Mouse (Mus musculus) induced T-regulatory cell, adult 2 months (primary cell): ENCODE results near the gene Bco1.

Source experiments
- DNase-seq: peaks from one replicate; pipeline ENCODE4 v3.0.0-alpha.2; 2012; ENCODE audit warnings: low read depth

Bco1 gene

DNA sequence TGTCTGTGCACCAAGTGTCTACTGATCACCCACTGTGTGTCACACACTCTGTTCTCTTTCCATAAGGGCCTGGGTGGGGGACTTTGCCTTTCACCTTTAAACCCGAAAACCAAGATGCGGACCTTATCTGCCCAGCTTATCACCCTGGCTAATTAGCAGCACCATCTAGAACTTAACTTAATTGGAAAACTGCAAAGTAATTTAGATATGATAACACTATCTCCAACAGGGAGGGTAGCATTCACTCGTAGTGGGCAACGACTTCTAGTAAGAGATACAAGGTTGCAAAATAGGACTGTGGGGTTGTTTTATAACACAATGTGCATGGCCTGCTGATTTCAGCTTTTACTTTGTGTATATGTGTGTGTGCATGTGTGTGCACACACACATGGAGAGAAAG lies 5.9 kb upstream of the Bco1 start:
- no peak for DNase-seq

DNA sequence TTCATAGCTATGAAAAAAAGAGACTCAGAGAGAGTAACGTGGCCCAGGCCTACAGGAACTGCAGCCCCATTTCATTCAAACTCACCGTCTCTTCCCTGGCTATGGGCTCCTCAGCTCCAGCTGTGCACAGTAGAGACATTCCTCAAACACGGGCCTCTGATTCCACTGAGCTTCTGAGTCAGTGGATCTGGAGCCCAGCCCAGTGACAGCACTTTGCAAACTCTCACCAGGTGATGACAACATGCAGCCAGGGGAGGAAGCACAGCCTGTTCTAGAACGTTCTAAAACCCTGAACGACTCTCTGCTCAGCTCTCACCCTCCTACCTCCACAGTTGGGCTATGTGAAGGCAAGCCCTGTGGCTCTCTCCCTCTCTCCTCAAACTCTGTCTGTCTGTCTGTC lies 1.6 kb upstream of the Bco1 start:
- no peak for DNase-seq

DNA sequence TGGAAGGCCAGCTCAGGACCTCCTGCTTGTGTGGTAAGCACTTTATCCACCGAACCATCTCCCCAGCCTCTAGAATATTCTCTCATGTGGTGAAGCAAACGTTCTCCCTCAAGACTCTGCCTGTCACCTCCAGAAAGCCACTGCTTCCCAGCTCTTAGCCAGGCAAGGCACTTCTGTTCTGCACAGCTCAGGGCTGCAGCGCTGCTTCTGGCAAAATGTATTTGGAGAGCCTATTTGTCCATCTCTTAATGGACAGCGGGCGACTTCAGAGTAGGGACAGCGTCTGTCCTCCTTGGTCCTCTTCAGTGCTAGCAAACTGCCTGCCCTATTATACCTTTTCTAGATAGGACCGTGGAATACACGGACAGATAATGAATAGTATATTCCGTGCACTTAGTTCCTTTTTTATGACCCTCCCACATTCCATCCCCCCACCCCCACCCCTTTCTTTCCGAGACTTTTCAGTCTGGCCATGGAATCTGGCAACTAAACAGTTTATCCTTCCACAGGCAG lies 1.5 kb downstream of the Bco1 start:
- DNase-seq = no peak

DNA sequence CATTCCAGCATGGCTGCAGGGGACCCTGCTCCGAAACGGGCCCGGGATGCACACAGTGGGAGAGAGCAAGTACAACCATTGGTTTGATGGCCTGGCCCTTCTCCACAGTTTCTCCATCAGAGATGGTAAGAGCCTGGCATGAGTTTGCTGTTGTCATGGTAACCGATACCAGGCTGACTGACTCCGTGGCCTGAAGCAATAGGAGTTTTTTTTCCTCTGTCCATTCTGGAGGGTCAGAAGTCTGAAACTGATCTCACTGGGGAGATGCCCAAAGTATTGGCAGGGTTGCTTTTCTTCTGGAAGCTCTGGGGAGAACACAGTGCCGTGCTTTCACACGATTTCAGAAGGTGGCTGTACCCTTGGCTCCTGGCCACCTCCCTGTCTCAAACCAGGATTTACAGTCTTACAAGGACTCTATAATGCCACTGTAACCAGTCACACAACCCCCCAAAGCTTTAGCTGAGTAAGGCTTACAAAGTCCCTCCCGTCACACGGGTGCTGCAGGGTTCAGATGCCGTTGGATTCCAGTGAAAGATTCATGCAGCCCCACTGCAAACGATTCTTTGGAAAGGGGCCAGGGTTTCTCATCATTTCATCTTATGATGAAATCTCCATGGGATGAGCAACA lies 2.0 kb downstream of the Bco1 start:
- DNase-seq = no peak

DNA sequence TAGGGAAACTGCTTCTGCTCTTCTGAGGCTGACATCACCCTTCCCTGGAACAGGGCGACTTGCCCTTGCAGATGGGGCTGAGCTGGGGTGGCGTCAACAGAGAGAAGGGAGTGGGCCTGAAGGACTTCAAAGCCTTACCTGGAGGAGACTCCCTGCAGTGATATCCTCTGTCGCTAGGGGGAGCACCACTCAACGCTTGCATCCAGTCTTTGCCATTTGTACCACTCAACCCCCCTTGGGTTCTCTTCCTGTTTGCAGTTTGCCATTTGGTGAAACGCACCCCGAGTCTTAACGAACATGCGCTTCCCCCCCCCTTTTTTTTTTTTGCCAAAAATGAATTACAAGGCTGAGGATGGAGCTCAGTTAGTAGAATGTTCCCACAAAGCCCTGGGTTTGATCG lies 11.9 kb downstream of the Bco1 start:
- DNase-seq = peak; percentile 85

DNA sequence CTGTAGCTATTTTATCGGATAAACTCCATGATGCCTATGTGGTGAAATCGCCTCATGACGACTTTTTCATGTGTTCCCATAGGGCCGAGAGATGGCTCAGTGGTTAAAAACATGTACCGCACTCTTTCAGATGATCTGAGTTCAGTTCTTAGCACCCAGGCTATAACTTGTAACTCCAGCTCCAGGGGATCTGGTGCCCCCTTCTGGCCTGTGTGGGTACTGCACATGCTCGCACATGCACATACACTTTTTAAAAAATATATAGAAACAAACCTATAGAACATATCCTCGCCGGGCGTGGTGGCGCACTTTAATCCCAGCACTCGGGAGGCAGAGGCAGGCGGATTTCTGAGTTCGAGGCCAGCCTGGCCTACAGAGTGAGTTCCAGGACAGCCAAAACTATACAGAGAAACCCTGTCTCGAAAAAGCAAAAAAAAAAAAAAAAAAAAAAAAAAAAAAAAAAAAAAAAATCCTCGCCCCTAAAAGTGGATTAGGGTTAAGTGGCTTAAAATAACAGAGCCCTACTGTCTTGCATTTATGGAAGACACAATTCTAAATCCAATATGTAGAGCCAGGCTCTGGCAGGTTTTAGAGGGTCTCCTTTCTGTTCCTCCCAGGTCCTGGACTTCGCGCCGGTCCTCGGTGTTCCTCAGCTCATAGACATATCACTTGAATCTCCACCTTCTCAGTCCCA lies 13.5 kb downstream of the Bco1 start:
- DNase-seq = peak; percentile 53

DNA sequence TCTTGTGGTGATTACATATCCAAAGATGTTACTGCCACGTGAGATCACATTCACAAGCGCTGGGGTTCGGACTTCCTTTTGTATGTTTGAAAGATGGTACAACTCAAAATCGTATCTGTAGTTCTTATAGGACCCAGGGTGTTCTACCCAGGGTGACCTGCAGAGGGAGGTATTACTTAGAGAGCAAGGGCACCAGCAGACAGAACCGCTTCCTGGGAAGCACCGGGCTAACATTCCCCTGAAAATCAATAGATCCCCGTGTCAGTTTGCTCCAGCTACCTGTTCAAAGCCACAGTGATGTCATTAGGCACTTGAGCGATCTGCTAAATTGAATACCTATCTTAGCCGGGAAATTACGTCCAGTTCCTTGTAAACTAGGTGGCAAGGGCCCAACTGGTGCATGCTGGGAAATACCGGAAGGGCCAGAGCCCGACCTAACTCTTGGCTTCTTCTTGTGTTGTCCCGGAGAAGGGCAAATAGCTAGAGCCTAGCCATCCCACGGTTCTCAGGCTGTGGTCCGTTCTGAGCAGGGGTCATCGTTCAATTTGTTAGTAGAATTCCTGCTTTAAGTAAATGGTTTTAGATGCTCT lies 14.2 kb downstream of the Bco1 start:
- peak; percentile 68 for DNase-seq

DNA sequence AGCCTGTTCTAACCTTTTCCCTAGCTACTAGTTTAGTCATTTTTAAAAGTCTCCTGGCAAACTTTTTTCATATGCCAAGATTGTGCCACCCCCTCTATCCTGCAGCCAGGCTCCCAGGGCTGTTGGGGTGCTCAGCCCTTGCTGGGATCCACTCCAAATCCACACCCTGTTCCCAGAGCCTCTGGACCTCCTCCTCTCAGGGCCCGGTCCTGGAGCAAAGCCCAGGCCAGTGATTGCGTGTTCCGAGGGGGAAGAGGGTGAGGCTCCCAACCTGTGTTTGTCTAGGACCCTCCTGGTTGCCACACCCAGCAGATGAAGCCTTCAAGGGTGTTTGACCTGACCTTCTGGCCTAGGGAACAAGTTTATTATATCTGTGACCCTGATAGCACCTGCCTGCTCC lies 16.0 kb downstream of the Bco1 start:
- DNase-seq = no peak

DNA sequence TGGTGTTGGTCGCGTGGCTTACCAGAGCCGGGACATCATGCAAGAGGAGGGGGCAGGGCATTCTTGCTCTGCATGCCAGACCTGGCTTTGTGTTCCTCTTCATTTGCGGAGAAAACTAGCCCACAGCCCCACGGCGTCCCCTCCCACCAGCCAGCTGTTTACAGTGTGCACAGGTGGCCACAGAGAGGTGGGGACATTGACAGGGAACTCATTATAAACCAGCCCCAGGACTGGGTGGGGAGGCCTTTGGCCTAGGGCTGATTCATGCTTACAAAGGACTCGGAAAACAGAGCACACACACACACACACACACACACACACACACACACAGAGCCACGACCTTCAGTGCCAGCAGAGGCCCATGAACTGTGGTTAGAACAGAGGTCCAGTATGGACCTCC lies 16.6 kb downstream of the Bco1 start:
- no peak for DNase-seq

DNA sequence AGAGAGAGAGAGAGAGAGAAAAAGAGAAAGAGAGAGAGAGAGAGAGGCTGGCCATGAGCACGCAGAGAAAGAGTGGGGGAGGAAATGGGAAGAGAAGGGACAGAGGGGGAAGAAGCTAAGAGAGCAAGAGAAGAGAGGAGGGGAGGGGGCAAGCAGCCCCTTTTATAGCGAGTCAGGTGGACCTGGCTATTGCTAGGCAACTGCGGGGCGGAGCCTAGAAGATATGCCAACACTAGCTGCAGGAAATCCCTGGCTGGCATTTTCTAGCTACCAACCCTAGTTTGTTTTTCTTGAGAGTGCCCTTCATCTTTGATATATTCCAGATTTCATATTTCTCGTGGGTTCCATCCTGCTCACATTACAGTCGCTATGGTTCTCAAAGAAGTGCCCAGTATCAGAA lies 19.4 kb downstream of the Bco1 start:
- no peak for DNase-seq

DNA sequence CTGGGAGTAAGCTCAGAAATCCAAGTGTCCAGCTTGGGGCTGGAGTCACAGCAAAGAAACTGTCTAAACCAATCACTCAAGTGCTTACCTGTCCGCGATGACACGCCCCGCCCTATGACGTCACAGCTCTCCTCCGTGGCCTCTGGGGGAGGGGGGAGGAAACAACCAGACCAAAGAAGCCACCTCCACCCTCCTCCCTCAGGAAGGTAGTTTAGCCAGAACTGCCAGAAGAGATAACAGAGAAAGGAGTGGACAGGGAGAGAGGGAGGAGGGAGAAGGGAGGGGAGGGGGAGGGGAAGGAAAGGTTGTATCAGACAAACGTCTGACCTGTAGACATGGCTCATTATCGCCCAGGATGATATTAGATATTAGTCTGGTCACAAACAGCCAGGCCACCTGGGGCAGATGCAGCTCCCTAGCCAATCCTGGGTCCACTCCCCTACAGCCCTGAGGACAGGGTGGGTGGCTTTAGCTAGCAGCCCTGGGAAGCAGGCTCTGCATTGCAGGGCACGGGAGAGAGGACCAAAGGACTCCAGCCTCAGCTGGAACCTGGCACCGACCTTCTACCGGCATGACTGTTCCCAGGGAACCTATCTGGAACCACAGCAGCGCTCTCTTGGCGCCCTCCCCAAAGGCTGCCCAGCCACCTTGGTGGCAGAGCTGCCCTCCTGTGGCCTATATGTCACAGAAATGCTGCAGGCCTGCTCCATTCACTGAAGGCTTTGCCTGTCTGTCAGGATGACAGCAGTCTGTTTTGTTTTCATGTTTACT lies 20.2 kb downstream of the Bco1 start:
- peak; percentile 47 for DNase-seq

DNA sequence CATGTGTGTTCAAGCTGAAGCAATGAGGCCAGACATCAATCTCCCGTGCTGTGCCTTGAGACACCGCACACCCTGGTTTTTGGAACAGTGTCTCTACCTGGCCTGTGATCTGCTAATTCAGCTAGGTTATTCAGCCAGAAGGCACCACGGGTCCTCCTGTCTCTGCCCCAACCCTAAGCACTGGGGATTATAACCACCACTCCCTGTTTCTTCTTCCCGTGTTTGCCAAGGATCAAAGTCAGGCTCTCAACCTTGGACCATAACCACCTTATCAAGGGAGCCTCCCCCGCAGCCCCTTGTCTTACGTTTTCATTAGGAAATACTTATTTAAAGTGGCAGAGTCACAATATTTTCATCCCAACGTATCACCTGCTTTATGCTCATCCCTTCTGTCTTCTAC lies 20.9 kb downstream of the Bco1 start:
- no peak for DNase-seq

DNA sequence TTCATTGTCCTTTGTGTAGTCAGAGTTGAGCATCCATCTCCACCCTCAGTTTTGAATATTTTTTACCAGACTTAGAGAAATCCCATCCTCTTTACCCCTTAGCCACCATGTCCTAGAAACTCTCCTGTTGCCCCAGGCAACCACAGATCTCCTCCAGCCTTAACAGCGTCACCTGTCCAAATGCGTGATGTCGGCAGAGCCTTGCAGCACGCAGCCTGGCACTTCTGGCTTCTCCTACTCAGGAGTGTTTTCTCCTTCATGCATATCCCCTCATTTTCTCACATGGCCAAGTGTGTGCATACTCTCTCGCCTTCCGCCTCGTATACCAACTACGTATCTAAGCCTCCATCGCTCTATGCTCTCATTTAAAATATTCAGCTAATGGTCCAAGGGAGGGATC lies 22.8 kb downstream of the Bco1 start:
- no peak for DNase-seq

DNA sequence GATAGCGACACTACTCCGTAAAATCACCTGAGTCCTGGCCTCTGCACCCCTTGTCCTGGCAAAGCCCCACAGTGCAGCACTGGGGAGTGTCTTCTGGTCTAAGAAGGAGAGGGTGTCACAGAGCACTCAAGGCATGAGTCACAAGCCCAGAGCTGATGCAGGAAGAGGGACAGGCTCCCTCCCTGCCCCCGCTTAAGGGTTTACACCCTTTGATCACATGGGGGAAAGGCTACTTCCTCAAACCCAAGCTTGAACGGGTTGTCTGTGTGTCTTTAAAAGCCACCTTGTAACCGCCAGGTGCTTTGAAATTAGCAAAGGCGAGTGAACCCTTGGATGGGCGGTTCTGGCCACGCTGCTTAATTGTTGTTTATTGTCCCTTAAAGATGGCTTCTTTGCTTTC lies 25.6 kb downstream of the Bco1 start:
- DNase-seq = no peak

DNA sequence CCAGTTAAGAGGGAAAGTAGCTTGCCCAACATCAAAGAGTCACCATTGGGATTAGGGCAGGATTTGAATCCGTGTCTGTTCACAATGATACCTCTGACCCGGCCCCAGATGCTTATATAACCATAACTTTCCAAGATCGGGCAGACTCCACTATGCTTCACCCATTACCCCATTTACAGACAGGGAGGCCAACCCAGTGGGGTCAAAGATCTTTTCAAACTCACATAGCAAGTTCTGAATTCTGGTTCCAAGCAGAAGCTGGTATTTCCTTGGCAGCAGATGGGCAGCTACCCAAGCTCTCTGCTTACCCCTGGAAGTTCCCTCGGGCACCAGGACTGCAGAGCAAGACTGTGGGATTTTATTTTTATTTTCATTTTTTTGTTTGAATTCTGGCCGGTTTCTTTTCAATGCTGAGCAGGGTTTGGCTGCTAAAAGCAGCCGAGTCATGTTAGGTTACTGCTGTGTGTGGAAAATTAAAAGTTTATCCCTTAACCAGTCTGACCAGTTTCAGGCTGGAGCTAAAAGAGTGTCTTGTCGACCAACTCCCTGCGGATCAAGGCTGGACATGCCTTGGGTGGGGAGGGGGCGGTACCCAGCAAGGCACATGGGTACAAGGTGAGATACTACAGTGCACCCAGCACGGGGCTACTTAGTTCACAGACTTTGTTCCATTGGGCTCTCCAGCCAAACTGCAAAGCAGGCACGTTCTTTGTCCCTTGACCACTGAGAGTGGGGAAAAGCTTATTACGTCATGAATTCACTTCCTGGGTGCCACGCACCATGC lies 28.4 kb downstream of the Bco1 start:
- no peak for DNase-seq

DNA sequence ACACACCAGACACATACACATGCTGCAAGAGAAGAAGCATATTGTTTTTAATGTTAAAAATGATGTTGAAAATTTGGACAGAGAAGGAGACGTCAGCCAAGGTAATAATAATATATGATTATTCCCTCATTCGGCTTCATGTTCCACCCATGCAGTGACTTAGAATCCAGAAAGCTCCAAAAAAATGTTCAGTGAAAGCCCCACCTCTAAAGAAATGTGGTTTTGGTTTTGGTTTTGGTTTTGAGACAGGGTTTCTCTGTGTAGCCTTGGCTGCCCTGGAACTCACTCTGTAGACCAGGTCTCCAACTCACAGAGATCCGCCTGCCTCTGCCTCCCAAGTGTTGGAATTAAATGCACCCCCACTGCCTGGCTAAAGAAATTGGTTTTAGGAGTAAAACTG lies 30.2 kb downstream of the Bco1 start:
- peak; percentile 8 for DNase-seq

DNA sequence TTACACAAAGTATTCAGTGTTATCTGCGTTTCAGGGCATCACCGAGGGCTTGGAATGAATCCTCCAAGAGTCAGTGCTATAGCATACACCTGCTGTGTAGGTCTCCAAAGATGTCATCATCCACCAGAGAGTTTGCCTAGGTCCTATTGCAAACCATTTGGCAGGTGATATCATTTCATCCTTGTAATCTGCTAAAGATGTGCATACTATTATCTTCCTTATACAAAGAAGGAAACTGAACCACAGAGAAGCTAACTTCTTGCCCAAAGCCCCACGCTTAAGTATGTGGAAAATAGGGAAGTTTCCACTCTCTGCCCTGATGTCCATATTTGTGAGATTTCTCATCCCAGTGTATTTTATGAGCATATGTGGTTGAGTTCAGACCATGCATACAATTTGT lies 30.8 kb downstream of the Bco1 start:
- DNase-seq = no peak

DNA sequence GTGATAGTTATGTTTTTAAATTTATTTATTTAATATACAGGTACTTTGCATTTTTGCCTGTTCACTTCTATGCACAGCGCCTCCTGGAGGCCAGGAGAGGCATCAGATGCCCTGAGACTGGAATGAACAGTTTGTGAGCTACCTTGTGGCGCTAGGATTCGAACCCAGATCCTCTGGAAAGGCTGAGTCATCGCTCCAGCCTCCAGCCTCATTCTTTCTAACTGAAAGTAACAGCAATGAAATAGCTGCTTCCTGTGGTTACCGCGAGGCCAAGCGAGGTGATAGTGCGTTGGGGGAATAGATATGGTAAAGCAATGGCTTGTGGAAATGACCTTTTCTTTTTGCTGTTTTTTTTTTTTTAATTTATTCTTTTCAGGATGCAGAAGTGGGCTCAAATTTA lies 31.4 kb downstream of the Bco1 start:
- DNase-seq = peak; percentile 30

DNA sequence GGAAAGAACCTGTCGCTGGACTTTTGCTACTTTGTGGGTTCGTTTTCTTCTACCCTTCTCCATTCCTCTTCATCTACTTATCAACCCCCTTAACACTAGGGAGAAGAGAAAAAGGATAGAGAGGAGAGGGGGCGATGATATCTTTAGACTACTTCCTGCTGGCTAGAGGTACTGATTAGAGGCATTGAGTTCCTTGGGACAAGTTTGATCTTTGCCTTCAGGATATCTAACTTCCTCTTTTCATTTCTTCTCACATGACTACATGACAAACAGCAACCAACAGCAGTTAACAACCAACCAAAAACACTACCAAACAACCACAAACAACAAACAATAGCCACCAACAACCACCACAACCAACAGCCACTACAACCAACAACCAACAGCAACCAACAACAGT lies 38.0 kb downstream of the Bco1 start:
- no peak for DNase-seq

DNA sequence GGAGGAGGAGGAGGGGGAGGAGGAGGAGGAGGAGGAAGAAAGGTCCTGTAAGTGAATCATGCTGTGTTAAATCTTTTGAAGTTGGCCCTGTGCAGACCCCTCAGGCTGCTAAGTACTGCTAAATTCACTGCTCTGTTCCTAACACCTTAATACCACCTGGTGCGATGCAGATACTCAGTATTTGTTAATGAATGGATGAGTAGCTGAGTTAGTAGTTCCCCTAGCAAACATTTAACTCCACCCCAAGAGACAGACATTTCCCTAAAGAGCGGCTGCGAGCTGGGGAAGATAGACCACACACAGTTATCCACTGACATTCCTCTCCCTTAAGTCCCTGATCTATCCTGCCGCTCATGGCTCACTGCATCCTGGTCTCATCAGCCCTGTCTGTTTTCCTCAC lies 40.7 kb downstream of the Bco1 start:
- no peak for DNase-seq

DNA sequence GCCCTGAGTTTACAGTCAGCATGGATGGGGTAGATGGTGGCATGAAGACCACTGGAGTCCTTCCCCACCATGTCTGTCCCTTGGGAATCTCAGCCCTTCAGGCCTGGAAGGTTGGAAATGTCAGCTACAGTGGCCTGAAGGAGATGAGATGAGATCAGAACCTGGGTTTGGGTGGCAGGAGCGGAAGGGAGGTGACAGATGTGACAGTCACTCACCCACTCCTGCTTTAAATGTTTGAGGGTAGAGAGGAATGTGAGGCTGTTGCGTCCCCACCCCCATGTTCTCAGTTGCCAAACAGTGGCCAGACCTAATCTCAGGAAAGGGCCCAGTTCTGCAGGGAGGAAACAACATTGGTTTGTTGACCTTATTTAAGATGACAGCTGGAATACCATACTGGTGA lies 41.1 kb downstream of the Bco1 start:
- DNase-seq = no peak

DNA sequence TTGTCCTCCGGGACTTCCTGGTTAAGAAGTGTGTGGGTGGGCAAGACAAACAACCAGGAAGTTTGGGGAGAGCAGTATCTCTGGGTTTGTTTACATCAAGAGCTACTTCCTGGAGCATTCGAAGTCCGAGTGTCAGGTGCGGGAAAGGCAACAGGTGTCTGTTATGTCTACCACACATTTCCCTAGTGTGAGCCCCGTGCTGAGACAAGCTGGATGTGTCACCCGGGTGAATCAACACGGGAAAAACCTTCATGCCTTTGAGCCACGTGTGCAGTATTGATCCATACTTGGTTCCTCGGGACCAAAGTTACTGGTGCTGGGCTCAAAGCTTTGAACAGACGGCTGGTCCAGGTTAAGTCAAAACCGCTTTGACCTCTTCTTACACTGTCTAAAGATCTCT lies 41.7 kb downstream of the Bco1 start:
- DNase-seq = no peak
